Mouse (Mus musculus): ENCODE measurements around the gene Alcam. TPM values are rescaled to one million over a fixed set of nuclear protein-coding genes. Genes with fewer than 3 reads are reported as not detected.

Alcam gene
- 6.6 and 7.3 TPM in 2 replicates for polyA plus RNA-seq (2015; fragmentation: Nextera tagmentation; extraction: Ambion mirVana)

- H3K4me2 ChIP-seq, result peak within 1 kb of the TSS; percentile 68
- peaks cover 53% of the 10 kb centered on the region for H3K27me3 ChIP-seq
- H3K9me3 ChIP-seq (replicated peaks), result no peaks in the 10 kb centered on the region
- no peak for ATAC-seq (ENCODE audit: low read depth)
- peak within 1 kb of the TSS; percentile 60 for H3K4me3 ChIP-seq (replicated peaks)
- 2% methylated on average over 14 of the region's 14 CpGs for WGBS (ENCODE audit: insufficient replicate concordance)
- H3K4me1 ChIP-seq (replicated peaks), result 0 out of 2 replicates have a peak, but pooled peaks cover 4% of the 10 kb centered on the region
- H3K36me3 ChIP-seq, result no peaks in the 10 kb centered on the region
- H3K27ac ChIP-seq, result no peak within 1 kb of the TSS
- no peak for DNase-seq
- no peak within 1 kb of the TSS for H3K9ac ChIP-seq
These were observed at the start of gene Alcam for GRCm38 (mm10) chr16:52453971-52454514. Gene Alcam (minus strand): TSS chr16:52454074.

DNA sequence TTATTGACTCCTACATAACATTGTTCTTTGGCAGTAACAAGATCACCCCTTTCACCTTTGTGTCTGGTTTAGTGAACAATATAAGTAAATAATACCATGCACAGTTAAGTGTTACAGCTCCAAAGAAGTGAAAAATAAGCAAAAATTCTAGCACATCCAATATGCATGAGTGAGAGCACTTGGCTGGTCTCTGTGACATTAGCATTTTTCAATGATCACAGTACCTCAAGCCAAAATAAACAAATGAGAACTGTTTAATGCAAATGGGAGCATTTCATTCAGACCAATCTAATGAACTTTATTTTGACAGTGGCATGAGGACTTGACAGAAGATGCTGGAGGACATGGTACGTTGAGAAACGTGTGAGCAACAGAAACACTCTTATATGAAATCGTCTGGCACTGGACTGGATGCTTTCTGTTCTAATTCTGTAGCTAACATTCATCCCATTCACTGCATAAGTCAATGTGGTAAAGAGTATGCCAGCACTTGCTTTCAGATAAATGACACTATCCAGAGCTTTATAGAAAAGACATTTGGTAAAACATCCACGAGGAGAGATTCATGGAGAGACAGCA, 45.0 kb upstream of the Alcam start:
- no peak overlapping the region for H3K4me3 ChIP-seq (replicated peaks)
- H3K27me3 ChIP-seq, result no peaks in the 10 kb centered on the region
- H3K4me2 ChIP-seq, result no peak overlapping the region
- no peaks in the 10 kb centered on the region for H3K4me1 ChIP-seq (replicated peaks)
- no peaks in the 10 kb centered on the region for H3K9me3 ChIP-seq (replicated peaks)
- H3K27ac ChIP-seq, result no peak overlapping the region
- 53% methylated on average over 4 of the region's 4 CpGs for WGBS (ENCODE audit: insufficient replicate concordance)
- H3K9ac ChIP-seq, result no peak overlapping the region
- ATAC-seq (ENCODE audit: low read depth) (no peak), DNase-seq (no peak)
- no peaks in the 10 kb centered on the region for H3K36me3 ChIP-seq

DNA sequence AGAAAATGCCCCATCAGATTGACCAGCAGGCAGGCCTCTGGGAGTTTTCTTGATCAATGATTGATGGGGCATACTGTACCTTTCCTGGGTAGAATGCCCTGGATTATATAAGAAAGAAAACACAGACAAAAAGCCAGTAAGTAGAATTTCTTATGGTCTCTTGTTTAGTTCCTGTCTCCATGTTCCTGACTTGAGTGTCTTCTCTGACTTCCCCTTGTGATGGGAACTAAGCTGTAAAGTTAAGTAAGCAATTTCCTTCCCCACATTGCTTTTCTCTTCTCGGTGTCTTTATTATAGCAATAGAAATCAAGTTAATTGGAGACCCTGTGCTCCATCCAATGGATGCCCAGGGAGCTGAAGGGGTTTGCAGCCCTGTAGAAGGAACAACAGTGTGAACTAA, 36.7 kb upstream of the Alcam start:
- DNase-seq (no peak), ATAC-seq (ENCODE audit: low read depth) (no peak)
- 30% methylated on average over 1 of the region's 1 CpGs for WGBS (ENCODE audit: insufficient replicate concordance)
- no peak overlapping the region for H3K4me3 ChIP-seq (replicated peaks)
- H3K4me1 ChIP-seq (replicated peaks), result no peaks in the 10 kb centered on the region
- no peaks in the 10 kb centered on the region for H3K27me3 ChIP-seq
- H3K9me3 ChIP-seq (replicated peaks), result no peaks in the 10 kb centered on the region
- H3K36me3 ChIP-seq, result no peaks in the 10 kb centered on the region
- H3K4me2 ChIP-seq, result no peak overlapping the region
- H3K9ac ChIP-seq, result no peak overlapping the region
- no peak overlapping the region for H3K27ac ChIP-seq

GRCm38 (mm10) chr16:52474235-52474634, 20.4 kb upstream of the Alcam start:
- Histone ChIP-seq H3K4me1 (replicated peaks) (no peaks in the 10 kb centered on the region), H3K9me3 (replicated peaks) (no peaks in the 10 kb centered on the region), H3K27me3 (no peaks in the 10 kb centered on the region), H3K36me3 (no peaks in the 10 kb centered on the region), H3K9ac (no peak overlapping the region), H3K27ac (no peak overlapping the region), H3K4me3 (replicated peaks) (no peak overlapping the region), H3K4me2 (no peak overlapping the region)
- DNase-seq, result no peak
- 36% methylated on average over 4 of the region's 4 CpGs for WGBS (ENCODE audit: insufficient replicate concordance)
- no peak for ATAC-seq (ENCODE audit: low read depth)

DNA sequence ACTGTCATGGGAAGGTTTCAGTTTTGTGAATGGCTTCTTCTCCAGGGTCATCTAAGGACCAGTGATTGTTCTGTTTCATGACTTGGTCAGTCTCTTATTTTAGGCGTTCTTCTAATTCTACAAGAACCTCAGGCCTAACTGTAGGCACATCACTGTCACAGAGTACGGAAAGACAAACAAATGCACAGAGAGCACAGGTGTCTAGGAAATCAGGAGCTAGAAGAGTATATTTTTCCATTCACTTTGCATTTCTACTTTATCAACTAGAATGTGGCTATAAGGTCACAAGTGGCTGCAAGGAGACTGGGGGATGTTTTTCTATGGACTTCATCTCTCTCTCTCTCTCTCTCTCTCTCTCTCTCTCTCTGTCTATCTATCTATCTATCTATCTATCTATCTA, 19.2 kb upstream of the Alcam start:
- WGBS (ENCODE audit: insufficient replicate concordance), result 67% methylated on average over 2 of the region's 2 CpGs
- Histone ChIP-seq H3K9ac (no peak overlapping the region), H3K4me2 (no peak overlapping the region), H3K4me1 (replicated peaks) (no peaks in the 10 kb centered on the region), H3K9me3 (replicated peaks) (no peaks in the 10 kb centered on the region), H3K4me3 (replicated peaks) (no peak overlapping the region), H3K27ac (no peak overlapping the region), H3K36me3 (no peaks in the 10 kb centered on the region), H3K27me3 (no peaks in the 10 kb centered on the region)
- DNase-seq (no peak), ATAC-seq (ENCODE audit: low read depth) (no peak)

DNA sequence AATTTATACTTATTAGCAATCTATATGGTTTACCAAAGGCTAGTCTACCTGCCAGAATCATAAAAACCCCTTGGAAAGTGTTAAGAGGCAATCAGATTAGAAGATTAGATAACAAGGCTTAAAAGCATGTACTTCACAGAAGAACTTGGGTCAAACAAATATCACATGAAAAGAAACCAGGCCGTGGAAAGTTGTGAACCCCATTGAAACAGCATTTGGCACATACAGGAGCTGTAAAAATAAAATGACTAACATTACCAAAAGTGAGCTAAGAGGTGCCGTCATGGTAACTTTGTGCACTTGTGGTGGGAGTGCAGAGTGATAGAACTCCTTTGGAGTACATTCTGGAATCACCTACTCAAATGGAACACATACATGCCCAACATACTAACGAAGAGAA, 18.8 kb upstream of the Alcam start:
- 64% methylated on average over 3 of the region's 3 CpGs for WGBS (ENCODE audit: insufficient replicate concordance)
- no peak overlapping the region for H3K27ac ChIP-seq

GRCm38 (mm10) chr16:52472059-52472458, 18.2 kb upstream of the Alcam start:
- Histone ChIP-seq H3K9me3 (replicated peaks) (no peaks in the 10 kb centered on the region), H3K4me2 (no peak overlapping the region), H3K36me3 (no peaks in the 10 kb centered on the region), H3K27ac (no peak overlapping the region), H3K4me1 (replicated peaks) (no peaks in the 10 kb centered on the region), H3K27me3 (no peaks in the 10 kb centered on the region), H3K9ac (no peak overlapping the region), H3K4me3 (replicated peaks) (no peak overlapping the region)
- ATAC-seq (ENCODE audit: low read depth) (no peak), DNase-seq (no peak)

More for the DNA sequence above, 18.8 kb upstream of the Alcam start:
- no peaks in the 10 kb centered on the region for H3K4me1 ChIP-seq (replicated peaks)
- no peaks in the 10 kb centered on the region for H3K36me3 ChIP-seq
- H3K4me3 ChIP-seq (replicated peaks), result no peak overlapping the region
- no peak overlapping the region for H3K9ac ChIP-seq
- no peaks in the 10 kb centered on the region for H3K27me3 ChIP-seq
- no peak for DNase-seq
- H3K9me3 ChIP-seq (replicated peaks), result no peaks in the 10 kb centered on the region
- ATAC-seq (ENCODE audit: low read depth), result no peak
- no peak overlapping the region for H3K4me2 ChIP-seq

GRCm38 (mm10) chr16:52470881-52471280, 17.0 kb upstream of the Alcam start:
- WGBS (ENCODE audit: insufficient replicate concordance), result 84% methylated on average over 2 of the region's 2 CpGs

DNA sequence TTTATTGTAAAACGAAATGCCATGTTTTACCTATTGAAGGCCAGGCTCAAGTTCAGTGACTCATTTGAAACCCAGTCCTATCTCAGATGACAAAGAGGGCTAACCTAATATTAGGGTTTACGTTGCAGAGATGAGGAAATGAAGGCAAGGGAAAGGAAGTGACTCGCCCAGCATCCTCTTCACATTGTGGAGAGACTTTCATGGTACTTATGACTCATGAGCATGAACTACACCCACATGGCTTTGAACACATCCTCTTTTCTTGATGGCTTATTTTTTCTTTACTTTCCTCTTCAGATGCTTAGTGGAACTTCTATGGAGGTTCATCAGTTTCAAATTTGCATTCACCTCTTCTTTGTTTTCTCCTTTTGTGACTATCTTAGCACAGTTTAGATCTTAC, 16.4 kb upstream of the Alcam start:
- Histone ChIP-seq H3K9me3 (replicated peaks) (no peaks in the 10 kb centered on the region), H3K4me3 (replicated peaks) (no peak overlapping the region), H3K27me3 (no peaks in the 10 kb centered on the region), H3K4me2 (no peak overlapping the region), H3K9ac (no peak overlapping the region), H3K36me3 (no peaks in the 10 kb centered on the region), H3K27ac (no peak overlapping the region), H3K4me1 (replicated peaks) (no peaks in the 10 kb centered on the region)
- 28% methylated on average over 3 of the region's 3 CpGs for WGBS (ENCODE audit: insufficient replicate concordance)
- DNase-seq (no peak), ATAC-seq (ENCODE audit: low read depth) (no peak)

More at GRCm38 (mm10) chr16:52470881-52471280, 17.0 kb upstream of the Alcam start:
- Histone ChIP-seq H3K9ac (no peak overlapping the region), H3K4me2 (no peak overlapping the region), H3K9me3 (replicated peaks) (no peaks in the 10 kb centered on the region), H3K27ac (no peak overlapping the region), H3K4me3 (replicated peaks) (no peak overlapping the region), H3K27me3 (no peaks in the 10 kb centered on the region), H3K4me1 (replicated peaks) (no peaks in the 10 kb centered on the region), H3K36me3 (no peaks in the 10 kb centered on the region)
- no peak for ATAC-seq (ENCODE audit: low read depth)
- DNase-seq, result no peak

DNA sequence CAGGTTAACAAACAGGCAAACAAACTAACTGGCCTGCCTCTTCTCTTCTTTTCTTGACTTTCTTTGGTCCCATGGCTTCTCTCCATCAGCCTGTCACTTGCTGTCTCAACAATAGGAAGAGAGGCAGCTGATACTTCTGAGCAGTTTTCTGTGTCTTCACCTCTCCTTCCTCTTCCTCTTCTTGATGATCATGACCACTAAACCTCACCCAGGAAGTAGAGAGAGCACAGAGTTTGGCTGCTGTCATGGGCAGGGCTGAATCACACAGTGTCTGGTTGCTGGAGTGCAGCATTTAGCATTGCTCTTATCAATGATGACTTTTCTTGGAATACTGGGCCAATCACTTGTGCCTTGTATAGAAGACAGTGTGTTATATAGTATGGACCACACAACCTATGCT, 14.6 kb upstream of the Alcam start:
- ATAC-seq (ENCODE audit: low read depth) (no peak), DNase-seq (no peak)
- Histone ChIP-seq H3K36me3 (no peaks in the 10 kb centered on the region), H3K4me1 (replicated peaks) (no peaks in the 10 kb centered on the region), H3K9me3 (replicated peaks) (no peaks in the 10 kb centered on the region), H3K4me3 (replicated peaks) (no peak overlapping the region), H3K27ac (no peak overlapping the region), H3K9ac (no peak overlapping the region), H3K4me2 (no peak overlapping the region), H3K27me3 (no peaks in the 10 kb centered on the region)

DNA sequence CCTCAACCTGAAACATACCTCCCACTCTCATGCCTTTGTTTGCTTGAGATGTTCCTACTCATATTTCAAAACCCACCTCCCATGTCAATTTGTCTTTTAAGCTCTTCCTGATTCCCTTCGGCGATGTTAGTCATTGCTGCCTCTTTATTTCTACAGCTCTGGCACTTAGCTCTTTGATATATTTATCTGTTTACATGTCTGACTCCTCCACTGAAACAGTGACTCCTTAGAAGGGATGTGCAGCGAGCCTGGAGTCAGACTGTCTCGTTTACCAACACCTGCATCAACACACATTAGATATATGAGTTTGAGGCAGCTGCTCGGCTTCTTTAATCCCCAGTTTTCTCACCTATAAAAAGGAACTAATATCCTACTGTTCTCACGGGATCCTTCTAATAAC, 12.9 kb upstream of the Alcam start:
- H3K4me3 ChIP-seq (replicated peaks), result no peak overlapping the region
- H3K9ac ChIP-seq, result no peak overlapping the region
- DNase-seq (no peak), ATAC-seq (ENCODE audit: low read depth) (no peak)
- H3K27me3 ChIP-seq, result no peaks in the 10 kb centered on the region
- H3K4me2 ChIP-seq, result no peak overlapping the region
- no peaks in the 10 kb centered on the region for H3K4me1 ChIP-seq (replicated peaks)
- no peak overlapping the region for H3K27ac ChIP-seq
- H3K36me3 ChIP-seq, result no peaks in the 10 kb centered on the region
- 66% methylated on average over 6 of the region's 6 CpGs for WGBS (ENCODE audit: insufficient replicate concordance)
- no peaks in the 10 kb centered on the region for H3K9me3 ChIP-seq (replicated peaks)

- Histone ChIP-seq H3K4me1 (replicated peaks) (no peaks in the 10 kb centered on the region), H3K4me3 (replicated peaks) (no peak overlapping the region), H3K9me3 (replicated peaks) (no peaks in the 10 kb centered on the region), H3K4me2 (no peak overlapping the region), H3K27ac (no peak overlapping the region), H3K27me3 (no peaks in the 10 kb centered on the region), H3K9ac (no peak overlapping the region), H3K36me3 (no peaks in the 10 kb centered on the region)
- 55% methylated on average over 1 of the region's 1 CpGs for WGBS (ENCODE audit: insufficient replicate concordance)
- no peak for DNase-seq
- ATAC-seq (ENCODE audit: low read depth), result no peak
These were observed 10.7 kb upstream of the Alcam start for GRCm38 (mm10) chr16:52464597-52464996.

Measured in liver, embryonic 13.5 days (tissue).